Mouse (Mus musculus) myocyte (in vitro differentiated cells): ENCODE results near the gene Arhgap28. TPM values are rescaled to one million over a fixed set of nuclear protein-coding genes. Genes with fewer than 3 reads are reported as not detected.

Source experiments
- H3K27me3 ChIP-seq: one replicate; pipeline ENCODE4 v1.6.1; 2011; ENCODE audit not compliant: control insufficient read depth, insufficient read depth, insufficient read length
- H3K36me3 ChIP-seq: one replicate; pipeline ENCODE4 v1.6.1; 2011; ENCODE audit not compliant: control insufficient read depth, insufficient read depth
- H3K4me2 ChIP-seq: one replicate; pipeline ENCODE4 v1.6.1; 2011; ENCODE audit warnings: low read depth, control low read depth
- H3K4me3 ChIP-seq: one replicate; pipeline ENCODE4 v1.5.1; 2011; ENCODE audit warnings: mild to moderate bottlenecking, control low read depth, moderate library complexity
- H3K79me2 ChIP-seq: one replicate; pipeline ENCODE4 v1.6.1; 2011; ENCODE audit not compliant: control insufficient read depth, insufficient read depth
- H3ac ChIP-seq: one replicate; pipeline ENCODE4 v1.6.1; 2011; ENCODE audit not compliant: control insufficient read depth, insufficient read length
- CEBPB ChIP-seq: IDR thresholded peaks from 2 replicates; pipeline ENCODE4 v1.6.1; 2011; ENCODE audit warnings: mild to moderate bottlenecking, moderate library complexity; ENCODE audit not compliant: poor library complexity, insufficient read depth, severe bottlenecking
- E2F4 ChIP-seq: IDR thresholded peaks from one replicate; pipeline ENCODE4 v1.6.1; 2011; ENCODE audit warnings: mild to moderate bottlenecking, control low read depth, moderate library complexity; ENCODE audit not compliant: insufficient read depth
- MAX ChIP-seq: IDR thresholded peaks from one replicate; pipeline ENCODE4 v1.6.1; 2011; ENCODE audit warnings: low read depth, mild to moderate bottlenecking, control low read depth
- MYOD1 ChIP-seq, 3 experiments: IDR thresholded peaks; one replicate each; pipeline ENCODE4 v1.6.1; 2011; ENCODE audit warnings: control low read depth in 2 of 3, low read depth in 2 of 3, mild to moderate bottlenecking in 2 of 3, moderate library complexity in 1 of 3; ENCODE audit not compliant: insufficient read length in 2 of 3, control insufficient read depth in 1 of 3
- MYOG ChIP-seq, 3 experiments: IDR thresholded peaks; one replicate each; pipeline ENCODE4 v1.6.1; 2011; ENCODE audit warnings: control low read depth in 2 of 3, low read depth in 2 of 3, mild to moderate bottlenecking in 2 of 3; ENCODE audit not compliant: insufficient read length in 2 of 3, control insufficient read depth in 1 of 3, insufficient read depth in 1 of 3
- POLR2A ChIP-seq: IDR thresholded peaks from one replicate; pipeline ENCODE4 v1.6.1; 2011; ENCODE audit warnings: low read depth, mild to moderate bottlenecking, control low read depth, moderate library complexity; ENCODE audit not compliant: insufficient read length
- POLR2AphosphoS2 ChIP-seq: IDR thresholded peaks from one replicate; pipeline ENCODE4 v1.6.1; 2011; ENCODE audit warnings: low read depth, control low read depth; ENCODE audit not compliant: insufficient read length
- REST ChIP-seq: IDR thresholded peaks from one replicate; pipeline ENCODE4 v1.6.1; 2011; ENCODE audit warnings: mild to moderate bottlenecking, control low read depth, moderate library complexity; ENCODE audit not compliant: insufficient read depth, insufficient read length
- SRF ChIP-seq: IDR thresholded peaks from one replicate; pipeline ENCODE4 v1.6.1; 2011; ENCODE audit warnings: low read depth; ENCODE audit not compliant: control insufficient read depth, insufficient read length
- TCF12 ChIP-seq: IDR thresholded peaks from one replicate; pipeline ENCODE4 v1.6.1; 2011; ENCODE audit warnings: mild to moderate bottlenecking, control low read depth; ENCODE audit not compliant: poor library complexity, insufficient read depth, severe bottlenecking
- TCF3 ChIP-seq: IDR thresholded peaks from one replicate; pipeline ENCODE4 v1.6.1; 2011; ENCODE audit warnings: low read depth, control low read depth; ENCODE audit not compliant: insufficient read length
- USF1 ChIP-seq: IDR thresholded peaks from one replicate; pipeline ENCODE4 v1.6.1; 2011; ENCODE audit warnings: low read depth, mild to moderate bottlenecking, control low read depth, moderate library complexity
- polyA plus RNA-seq: library from polyadenylated mRNA; unstranded; fragments of >200 nt; fragmentation: generic; extraction: Trizol; gene quantifications from one replicate; pipeline ENCODE4 v1.2.1, GENCODE M21; 2012; ENCODE audit warnings: missing spikeins

Arhgap28 gene
- polyA plus RNA-seq, 1 experiment, result 19.8 TPM

GRCm38 (mm10) chr17:67866026-67866425 is 137.9 kb downstream of the Arhgap28 start:
- Histone ChIP-seq H3K79me2 (no peaks in the 10 kb centered on the region), H3K4me3 (no peak overlapping the region), H3K27me3 (no peaks in the 10 kb centered on the region), H3ac (no peak overlapping the region), H3K36me3 (peaks cover 27% of the 10 kb centered on the region), H3K4me2 (no peak overlapping the region)
- TF ChIP-seq TCF3 (no peak), USF1 (no peak), MYOG (IDR thresholded peaks at IDR 0.05; ENCODE audit: control insufficient read depth in 1 of 3, insufficient read depth in 1 of 3, insufficient read length in 2 of 3, low read depth in 2 of 3) (no peak), MYOD1 (IDR thresholded peaks at IDR 0.05; ENCODE audit: control insufficient read depth in 1 of 3, insufficient read length in 2 of 3, low read depth in 2 of 3) (no peak), POLR2AphosphoS2 (no peak), SRF (no peak), POLR2A (no peak), E2F4 (no peak), REST (no peak), CEBPB (no peak), TCF12 (no peak), MAX (no peak)

- H3K27me3 ChIP-seq, result no peaks in the 10 kb centered on the region
- no peak overlapping the region for H3K4me3 ChIP-seq
- H3K4me2 ChIP-seq, result no peak overlapping the region
- peaks cover 24% of the 10 kb centered on the region for H3K36me3 ChIP-seq
- no peak overlapping the region for H3ac ChIP-seq
- no peaks in the 10 kb centered on the region for H3K79me2 ChIP-seq
- TF ChIP-seq MYOG (IDR thresholded peaks at IDR 0.05; ENCODE audit: control insufficient read depth in 1 of 3, insufficient read depth in 1 of 3, insufficient read length in 2 of 3, low read depth in 2 of 3) (no peak), POLR2A (no peak), MYOD1 (IDR thresholded peaks at IDR 0.05; ENCODE audit: control insufficient read depth in 1 of 3, insufficient read length in 2 of 3, low read depth in 2 of 3) (no peak), MAX (no peak), CEBPB (no peak), REST (no peak), E2F4 (no peak), TCF12 (no peak), TCF3 (no peak), POLR2AphosphoS2 (no peak)
Measured at GRCm38 (mm10) chr17:67864912-67865311, 139.0 kb downstream of the Arhgap28 start.

- TF ChIP-seq TCF3 (no peak), CEBPB (no peak), POLR2A (no peak), REST (no peak)
- Histone ChIP-seq H3K27me3 (no peaks in the 10 kb centered on the region), H3K36me3 (peaks cover 28% of the 10 kb centered on the region)
Measured at GRCm38 (mm10) chr17:67864363-67864762, 139.6 kb downstream of the Arhgap28 start.

DNA sequence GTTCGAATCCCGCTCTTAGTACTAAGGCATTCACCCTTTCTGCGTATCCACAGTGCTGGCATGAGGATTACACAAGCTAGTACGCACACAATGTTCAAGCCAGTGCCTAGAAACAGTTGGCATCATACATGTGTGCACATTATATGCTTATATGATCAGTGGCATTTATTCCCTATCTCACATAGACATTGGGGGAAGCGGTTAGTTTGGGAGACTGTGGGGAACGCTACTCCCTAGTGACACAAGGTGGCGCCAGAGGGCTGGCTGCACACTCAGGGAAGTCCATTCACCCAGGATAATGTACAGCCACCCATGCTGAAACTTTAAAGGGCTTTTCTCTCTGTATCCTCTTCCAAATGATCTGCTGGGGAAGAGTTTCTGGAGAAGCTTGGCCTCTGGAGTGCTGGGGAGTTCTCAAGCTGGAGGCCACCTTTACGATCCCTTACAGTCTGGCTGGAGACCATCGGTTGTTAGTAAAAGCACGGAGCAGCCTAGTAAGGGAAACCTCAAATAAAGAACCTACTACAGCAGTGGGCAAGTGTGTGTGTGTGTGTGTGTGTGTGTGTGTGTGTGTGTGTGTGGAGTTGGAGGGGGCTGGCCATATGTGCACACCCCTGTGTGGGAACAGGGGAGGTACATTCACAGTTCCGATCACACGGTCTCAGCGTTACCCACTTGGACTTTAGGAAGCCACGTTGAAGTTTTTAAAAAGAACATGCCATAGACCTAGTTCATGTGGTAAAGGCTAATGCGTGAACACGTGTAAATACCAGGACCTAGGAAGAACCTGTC is 142.0 kb downstream of the Arhgap28 start:
- no peak overlapping the region for H3ac ChIP-seq
- no peaks in the 10 kb centered on the region for H3K79me2 ChIP-seq
- no peaks in the 10 kb centered on the region for H3K27me3 ChIP-seq
- peaks cover 32% of the 10 kb centered on the region for H3K36me3 ChIP-seq
- no peak overlapping the region for H3K4me3 ChIP-seq
- no peak for TF ChIP-seq TCF12
- no peak for TF ChIP-seq SRF
- no peak for TF ChIP-seq POLR2AphosphoS2
- no peak for TF ChIP-seq E2F4
- TF ChIP-seq MYOD1 (IDR thresholded peaks at IDR 0.05; ENCODE audit: control insufficient read depth in 1 of 3, insufficient read length in 2 of 3, low read depth in 2 of 3), result no peak
- TF ChIP-seq MYOG (IDR thresholded peaks at IDR 0.05; ENCODE audit: control insufficient read depth in 1 of 3, insufficient read depth in 1 of 3, insufficient read length in 2 of 3, low read depth in 2 of 3), result no peak
- TF ChIP-seq REST, result no peak
- no peak for TF ChIP-seq POLR2A
- no peak overlapping the region for H3K4me2 ChIP-seq

More at GRCm38 (mm10) chr17:67864363-67864762, 139.6 kb downstream of the Arhgap28 start:
- Histone ChIP-seq H3K4me3 (no peak overlapping the region), H3K4me2 (no peak overlapping the region), H3ac (no peak overlapping the region), H3K79me2 (no peaks in the 10 kb centered on the region)

DNA sequence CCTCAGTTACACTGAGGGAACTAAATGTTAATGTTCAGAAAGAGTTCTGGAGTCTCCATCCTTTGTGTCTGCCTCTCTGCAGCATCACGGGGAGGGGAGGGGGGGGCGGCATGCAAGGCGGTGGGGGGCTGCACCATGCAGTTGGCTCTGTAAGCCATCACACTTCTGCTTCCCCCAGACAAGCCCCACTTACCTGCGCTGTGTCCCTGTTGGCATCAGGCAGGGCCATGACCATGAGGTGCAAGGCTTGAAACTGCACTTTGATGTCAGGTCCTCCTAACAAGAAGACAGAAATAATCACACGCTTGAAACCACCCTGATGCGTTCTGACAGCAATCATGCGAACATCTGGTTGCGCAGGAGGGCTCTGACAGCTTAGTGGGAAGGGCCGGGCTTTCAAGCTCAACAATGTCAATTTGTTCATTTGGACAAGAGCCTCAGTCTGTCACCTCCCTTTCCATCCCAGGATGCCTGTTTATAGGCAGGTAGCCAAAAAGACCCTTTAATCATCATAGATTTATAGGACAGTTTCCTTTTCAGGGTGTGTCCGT is 142.8 kb downstream of the Arhgap28 start:
- H3K36me3 ChIP-seq, result peaks cover 34% of the 10 kb centered on the region
- H3ac ChIP-seq, result no peak overlapping the region
- H3K27me3 ChIP-seq, result no peaks in the 10 kb centered on the region
- H3K4me2 ChIP-seq, result no peak overlapping the region
- H3K79me2 ChIP-seq, result no peaks in the 10 kb centered on the region
- no peak overlapping the region for H3K4me3 ChIP-seq
- no peak for TF ChIP-seq MAX
- TF ChIP-seq USF1, result no peak
- no peak for TF ChIP-seq TCF12
- TF ChIP-seq SRF, result no peak
- TF ChIP-seq E2F4, result no peak
- TF ChIP-seq TCF3, result no peak
